Mouse (Mus musculus) liver, adult 2 months (tissue): ENCODE data around the gene Chrnd. TPM values are rescaled to one million over a fixed set of nuclear protein-coding genes. Genes with fewer than 3 reads are reported as not detected.

Source experiments
- DNase-seq: peaks from one replicate; pipeline ENCODE4 v3.0.0-alpha.2; 2011; ENCODE audit warnings: low read depth, low spot score; ENCODE audit errors: extremely low read depth
- H3K27ac ChIP-seq: fragments of 200-500 bp; replicated peaks from 2 replicates; pipeline ENCODE4 v1.5.1; 2012; ENCODE audit warnings: low read depth, mild to moderate bottlenecking, control low read depth, inconsistent platforms, low read length; ENCODE audit not compliant: insufficient read depth
- H3K27me3 ChIP-seq: fragments of 200-500 bp; 2 replicates; pipeline ENCODE4 v1.6.1; 2012; ENCODE audit warnings: mild to moderate bottlenecking, moderate library complexity, low read length, inconsistent platforms; ENCODE audit not compliant: control insufficient read depth, insufficient read depth
- H3K36me3 ChIP-seq: fragments of 200-500 bp; 2 replicates; pipeline ENCODE4 v1.6.1; 2012; ENCODE audit warnings: low read length, inconsistent platforms; ENCODE audit not compliant: control insufficient read depth, insufficient read depth
- H3K4me1 ChIP-seq: fragments of 200-500 bp; 2 replicates; pipeline ENCODE4 v1.6.1; 2011; ENCODE audit warnings: low read length; ENCODE audit not compliant: control insufficient read depth, insufficient read depth
- H3K4me3 ChIP-seq: fragments of 200-500 bp; 2 replicates; pipeline ENCODE4 v1.5.1; 2011; ENCODE audit warnings: low read depth, mild to moderate bottlenecking, control low read depth, low read length, moderate library complexity; ENCODE audit not compliant: insufficient read depth
- H3K79me2 ChIP-seq: fragments of 200-500 bp; 2 replicates; pipeline ENCODE4 v1.6.1; 2012; ENCODE audit warnings: inconsistent platforms, mild to moderate bottlenecking, low read length, moderate library complexity; ENCODE audit not compliant: control insufficient read depth, insufficient read depth
- H3K9ac ChIP-seq: fragments of 200-500 bp; 2 replicates; pipeline ENCODE4 v1.6.1; 2012; ENCODE audit warnings: low read depth, mild to moderate bottlenecking, control low read depth, inconsistent platforms, low read length
- CTCF ChIP-seq: fragments of 200-500 bp; IDR thresholded peaks from 2 replicates; pipeline ENCODE4 v1.5.1; 2011; ENCODE audit warnings: low read depth, low read length, control low read depth
- POLR2A ChIP-seq: fragments of 200-500 bp; IDR thresholded peaks from 2 replicates; pipeline ENCODE4 v1.6.1; 2011; ENCODE audit warnings: low read length, control low read depth; ENCODE audit not compliant: insufficient read depth; ENCODE audit errors: extremely low read depth
- WGBS: fragments of 180-500 bp; shearing (Covaris S2); methylation state at CpG from one replicate; pipeline ENCODE4 v1.1.7; 2018; 5-methylcytosine and 5-hydroxymethylcytosine counted together
- polyA plus RNA-seq: library from polyadenylated mRNA; depleted of rRNA; stranded (reverse); fragments of >200 nt; gene quantifications from 2 replicates; pipeline ENCODE4 v1.2.3, GENCODE M21; 2012; rRNA removed
- total RNA-seq: library from RNA; depleted of rRNA; stranded (reverse); fragments of >200 nt; gene quantifications from 2 replicates; pipeline ENCODE4 v1.2.3, GENCODE M21; 2014; rRNA removed

Chrnd gene
- total and polyA plus RNA-seq, 2 experiments, result not detected

- TF ChIP-seq CTCF (no peak), POLR2A (no peak)
- Histone ChIP-seq H3K9ac (no peak overlapping the region), H3K4me1 (no peaks in the 10 kb centered on the region), H3K27ac (no peak overlapping the region), H3K4me3 (no peak overlapping the region), H3K27me3 (no peaks in the 10 kb centered on the region), H3K36me3 (no peaks in the 10 kb centered on the region), H3K79me2 (no peaks in the 10 kb centered on the region)
- 35% methylated on average over 1 of the region's 1 CpGs for WGBS
- DNase-seq, result no peak
These were observed 55.0 kb downstream of the Chrnd start for GRCm38 (mm10) chr1:87245430-87245829.

GRCm38 (mm10) chr1:87245929-87246815, 55.8 kb downstream of the Chrnd start:
- DNase-seq, result peak; percentile 33
- H3K4me1 ChIP-seq, result no peaks in the 10 kb centered on the region
- TF ChIP-seq CTCF, result peak; percentile 97
- TF ChIP-seq POLR2A, result no peak
- H3K9ac ChIP-seq, result no peak overlapping the region
- WGBS, result 28% methylated on average over 22 of the region's 22 CpGs
- no peaks in the 10 kb centered on the region for H3K27me3 ChIP-seq
- no peak overlapping the region for H3K4me3 ChIP-seq
- no peak overlapping the region for H3K27ac ChIP-seq
- H3K79me2 ChIP-seq, result no peaks in the 10 kb centered on the region
- no peaks in the 10 kb centered on the region for H3K36me3 ChIP-seq

Other genes starting within 250 kb of the Chrnd start
- not detected in 2 replicates for gene Alppl2, start 100.7 kb upstream of the Chrnd start, total RNA-seq
- gene Alppl2, start 100.7 kb upstream of the Chrnd start, polyA plus RNA-seq, result not detected in 2 replicates
- not detected in 2 replicates for gene Alpi, start 89.0 kb upstream of the Chrnd start, total RNA-seq
- gene Alpi, start 89.0 kb upstream of the Chrnd start, polyA plus RNA-seq, result 0.05 TPM in 1 of 2 replicates, not detected in the other
- gene Akp3, start 65.6 kb upstream of the Chrnd start, total RNA-seq, result not detected in 2 replicates
- gene Akp3, start 65.6 kb upstream of the Chrnd start, polyA plus RNA-seq, result not detected in 2 replicates
- gene Ecel1, start 34.1 kb upstream of the Chrnd start, total RNA-seq, result not detected in 2 replicates
- gene Ecel1, start 34.1 kb upstream of the Chrnd start, polyA plus RNA-seq, result 0.02 TPM in 1 of 2 replicates, not detected in the other
- gene Prss56, start 7.3 kb upstream of the Chrnd start, total RNA-seq, result not detected in 2 replicates
- gene Prss56, start 7.3 kb upstream of the Chrnd start, polyA plus RNA-seq, result not detected in 2 replicates
- not detected in 2 replicates for gene Chrng, start 14.1 kb downstream of the Chrnd start, total RNA-seq
- not detected in 2 replicates for gene Chrng, start 14.1 kb downstream of the Chrnd start, polyA plus RNA-seq
- 39.3 and 39.4 TPM in 2 replicates for gene Eif4e2, start 23.3 kb downstream of the Chrnd start, total RNA-seq
- gene Eif4e2, start 23.3 kb downstream of the Chrnd start, polyA plus RNA-seq, result 23.3 and 23.8 TPM in 2 replicates
- 0.54 TPM in 1 of 2 replicates, not detected in the other for gene Efhd1, start 73.8 kb downstream of the Chrnd start, total RNA-seq
- 0.22 and 0.24 TPM in 2 replicates for gene Efhd1, start 73.8 kb downstream of the Chrnd start, polyA plus RNA-seq
- 39.2 and 39.7 TPM in 2 replicates for gene Gigyf2, start 136.4 kb downstream of the Chrnd start, total RNA-seq
- gene Gigyf2, start 136.4 kb downstream of the Chrnd start, polyA plus RNA-seq, result 15.8 and 21.1 TPM in 2 replicates
- not detected in 2 replicates for gene Kcnj13, start 204.1 kb downstream of the Chrnd start, total RNA-seq
- gene Kcnj13, start 204.1 kb downstream of the Chrnd start, polyA plus RNA-seq, result not detected in 2 replicates